Mouse (Mus musculus): ENCODE data around the gene Disp2. TPM values are rescaled to one million over a fixed set of nuclear protein-coding genes. Genes with fewer than 3 reads are reported as not detected.

Disp2 gene
- polyA plus RNA-seq, 1 experiment from 2014 or later, result 50.4 TPM

Other genes with a start within 250 kb of the Disp2 start
- 1.9 and 2.8 TPM in 2 replicates for gene Bmf, start 230.0 kb upstream of the Disp2 start, polyA plus RNA-seq (2014; fragmentation: Nextera tagmentation; extraction: Ambion mirVana)
- 8.4 and 19.7 TPM in 2 replicates for gene Bub1b, start 181.5 kb upstream of the Disp2 start, polyA plus RNA-seq (2014; fragmentation: Nextera tagmentation; extraction: Ambion mirVana)
- 32.4 and 38.4 TPM in 2 replicates for gene Pak6, start 116.4 kb upstream of the Disp2 start, polyA plus RNA-seq (2014; fragmentation: Nextera tagmentation; extraction: Ambion mirVana)
- not detected in 2 replicates for gene Ankrd63, start 75.8 kb upstream of the Disp2 start, polyA plus RNA-seq (2014; fragmentation: Nextera tagmentation; extraction: Ambion mirVana)
- gene Plcb2, start 51.3 kb upstream of the Disp2 start, polyA plus RNA-seq (2014; fragmentation: Nextera tagmentation; extraction: Ambion mirVana), result 0.40 and 0.74 TPM in 2 replicates
- 25.2 and 30.8 TPM in 2 replicates for gene Inafm2, start 34.0 kb upstream of the Disp2 start, polyA plus RNA-seq (2014; fragmentation: Nextera tagmentation; extraction: Ambion mirVana)
- gene Ccdc9b, start 17.1 kb upstream of the Disp2 start, polyA plus RNA-seq (2014; fragmentation: Nextera tagmentation; extraction: Ambion mirVana), result 0.59 and 0.73 TPM in 2 replicates
- gene Phgr1, start 7.0 kb upstream of the Disp2 start, polyA plus RNA-seq (2014; fragmentation: Nextera tagmentation; extraction: Ambion mirVana), result not detected in 2 replicates
- 17.8 and 32.5 TPM in 2 replicates for gene Knstrn, start 34.3 kb downstream of the Disp2 start, polyA plus RNA-seq (2014; fragmentation: Nextera tagmentation; extraction: Ambion mirVana)
- 32.0 and 33.8 TPM in 2 replicates for gene Ivd, start 82.2 kb downstream of the Disp2 start, polyA plus RNA-seq (2014; fragmentation: Nextera tagmentation; extraction: Ambion mirVana)
- gene Bahd1, start 120.7 kb downstream of the Disp2 start, polyA plus RNA-seq (2014; fragmentation: Nextera tagmentation; extraction: Ambion mirVana), result 2.0 and 5.2 TPM in 2 replicates
- 3.0 and 7.1 TPM in 2 replicates for gene Chst14, start 146.8 kb downstream of the Disp2 start, polyA plus RNA-seq (2014; fragmentation: Nextera tagmentation; extraction: Ambion mirVana)
- 37.0 and 40.6 TPM in 2 replicates for gene Ccdc32, start 249.7 kb downstream of the Disp2 start, polyA plus RNA-seq (2014; fragmentation: Nextera tagmentation; extraction: Ambion mirVana)

All from midbrain, embryonic 14.5 days (tissue).